ENCODE assay signal across 23 mouse cellular contexts in the genomic region with DNA sequence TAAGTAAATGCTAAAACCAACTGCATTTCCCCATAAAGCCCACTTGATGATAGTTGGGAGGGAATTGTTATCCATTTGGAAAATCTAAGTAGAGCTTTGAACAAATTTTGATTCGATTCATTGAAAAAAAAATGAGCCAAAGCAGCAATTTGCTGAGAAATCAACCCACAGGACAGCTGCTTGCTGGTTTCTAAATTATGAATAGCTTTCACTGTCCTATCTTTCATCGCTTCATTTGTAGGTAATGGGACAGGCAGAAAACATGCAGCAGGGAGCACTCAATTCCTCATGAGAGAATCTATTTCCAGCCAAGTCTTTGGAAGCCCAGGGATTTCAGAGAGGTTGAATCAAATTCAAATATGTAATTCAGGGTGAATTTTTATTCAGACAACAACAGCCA.
"Had no signal": no experiment of that assay in that cellular context is flagged by ENCODE, and none has a peak within 500 bp of the region (broad histone marks: within the 10 kb centered on the region; RNA-seq: fewer than 3 reads in every experiment).

No protein-coding gene starts in this region.

- ATAC-seq: intestine, embryonic 16.5 days; liver, embryonic 12.5 days had no signal

- H3K27me3 ChIP-seq: heart, embryonic 13.5 days; heart, embryonic 15.5 days; hindbrain, embryonic 13.5 days; hindbrain, embryonic 15.5 days; kidney, embryonic 15.5 days; limb, embryonic 13.5 days; limb, embryonic 15.5 days; liver, embryonic 12.5 days had no signal

- H3K27ac ChIP-seq: heart, embryonic 10.5 days; heart, embryonic 13.5 days; heart, embryonic 15.5 days; hindbrain, embryonic 13.5 days; hindbrain, embryonic 15.5 days; hindbrain, postnatal 0 days; kidney, embryonic 15.5 days; kidney, postnatal 0 days; limb, embryonic 13.5 days; limb, embryonic 15.5 days; liver, embryonic 12.5 days; liver, embryonic 14.5 days had no signal

- H3K4me3 ChIP-seq: heart, embryonic 10.5 days; heart, embryonic 13.5 days; heart, embryonic 15.5 days; hindbrain, embryonic 13.5 days; hindbrain, embryonic 15.5 days; kidney, embryonic 15.5 days; limb, embryonic 13.5 days; limb, embryonic 15.5 days; liver, embryonic 12.5 days had no signal

- H3K36me3 ChIP-seq: heart, embryonic 10.5 days; heart, embryonic 13.5 days; heart, embryonic 15.5 days; hindbrain, embryonic 13.5 days; hindbrain, embryonic 15.5 days; kidney, embryonic 15.5 days; limb, embryonic 13.5 days; limb, embryonic 15.5 days; liver, embryonic 12.5 days had no signal

- H3K9me3 ChIP-seq: heart, embryonic 10.5 days; heart, embryonic 13.5 days; heart, embryonic 15.5 days; hindbrain, embryonic 13.5 days; hindbrain, embryonic 15.5 days; kidney, embryonic 15.5 days; limb, embryonic 13.5 days; limb, embryonic 15.5 days; liver, embryonic 12.5 days had no signal

- H3K4me2 ChIP-seq: heart, embryonic 13.5 days; heart, embryonic 15.5 days; hindbrain, embryonic 13.5 days; hindbrain, embryonic 15.5 days; kidney, embryonic 15.5 days; limb, embryonic 13.5 days; limb, embryonic 15.5 days; liver, embryonic 12.5 days had no signal

- H3K4me1 ChIP-seq: heart, embryonic 10.5 days; hindbrain, embryonic 15.5 days; liver, embryonic 12.5 days had no signal

- DNase-seq: gastrocnemius, postnatal 14 days; gastrocnemius, postnatal 36 days; heart, postnatal 14 days; heart, postnatal 36 days; kidney, adult 11 months; kidney, adult 2 months; kidney, adult 9 months; kidney, postnatal 14 days; kidney, postnatal 36 days; layer of hippocampus, postnatal 36 days had no signal

- H3K9ac ChIP-seq: heart, embryonic 13.5 days; heart, embryonic 15.5 days; hindbrain, embryonic 13.5 days; hindbrain, embryonic 15.5 days; kidney, embryonic 15.5 days; limb, embryonic 13.5 days; limb, embryonic 15.5 days; liver, embryonic 12.5 days; liver, embryonic 14.5 days had no signal
